Mouse (Mus musculus): ENCODE results near the gene Smarcc1. TPM values are rescaled to one million over a fixed set of nuclear protein-coding genes. Genes with fewer than 3 reads are reported as not detected.

The Smarcc1 gene
- polyA plus RNA-seq, 1 experiment = 50.7 TPM

DNA sequence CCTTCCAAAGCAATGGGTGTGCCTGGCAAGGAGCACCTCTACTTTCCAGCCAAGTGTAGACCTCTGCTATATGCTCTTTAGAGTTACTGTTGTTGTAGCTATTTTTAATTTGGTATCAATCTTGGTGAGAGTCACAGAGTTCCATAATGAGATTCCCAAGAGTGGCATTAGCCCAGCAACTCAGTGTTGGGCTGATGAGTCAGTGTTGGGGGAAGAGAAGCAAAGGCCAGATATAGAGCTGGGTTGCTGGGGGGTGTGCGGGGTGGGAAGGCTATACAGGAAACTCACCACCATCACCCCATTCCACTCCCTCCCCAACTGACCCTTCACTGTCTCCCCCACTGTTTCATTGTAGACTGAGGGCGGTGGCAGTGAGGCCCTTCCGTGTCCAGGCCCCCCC lies 36.4 kb upstream of the Smarcc1 start:
- no peak overlapping the region for H3ac ChIP-seq (ENCODE audit: control insufficient read depth, insufficient read length, low read depth)
- TF ChIP-seq CEBPB (IDR thresholded peaks at IDR 0.05; ENCODE audit: low read depth) = no peak
- TF ChIP-seq CTCF (IDR thresholded peaks at IDR 0.05; ENCODE audit: control insufficient read depth, insufficient read depth, insufficient read length) = no peak
- no peak for TF ChIP-seq FOSL1 (IDR thresholded peaks at IDR 0.05; ENCODE audit: insufficient read depth, low read length, poor library complexity, severe bottlenecking)
- TF ChIP-seq MYOG (IDR thresholded peaks at IDR 0.05; ENCODE audit: control insufficient read depth, extremely low read depth, insufficient read length) = no peak
- no peak for TF ChIP-seq MAX (IDR thresholded peaks at IDR 0.05)
- TF ChIP-seq USF1 (IDR thresholded peaks at IDR 0.05; ENCODE audit: low read depth) = no peak
- no peak for TF ChIP-seq MYOD1 (IDR thresholded peaks at IDR 0.05; ENCODE audit: control insufficient read depth, insufficient read length, low read depth)
- no peaks in the 10 kb centered on the region for H3K79me2 ChIP-seq (ENCODE audit: control insufficient read depth, insufficient read depth)
- H3K79me3 ChIP-seq (ENCODE audit: low read depth) = peaks cover 2% of the 10 kb centered on the region
- H3K4me3 ChIP-seq (ENCODE audit: insufficient read depth, poor library complexity, severe bottlenecking) = no peak overlapping the region
- H3K27me3 ChIP-seq (ENCODE audit: control insufficient read depth, insufficient read depth, insufficient read length) = no peaks in the 10 kb centered on the region
- peaks cover 72% of the 10 kb centered on the region for H3K36me3 ChIP-seq (ENCODE audit: control insufficient read depth, insufficient read depth)

GRCm38 (mm10) chr9:110084201-110084964 lies 33.1 kb upstream of the Smarcc1 start:
- Histone ChIP-seq H3ac (ENCODE audit: control insufficient read depth, insufficient read length, low read depth) (no peak overlapping the region), H3K4me3 (ENCODE audit: insufficient read depth, poor library complexity, severe bottlenecking) (no peak overlapping the region), H3K27me3 (ENCODE audit: control insufficient read depth, insufficient read depth, insufficient read length) (no peaks in the 10 kb centered on the region), H3K79me3 (ENCODE audit: low read depth) (no peaks in the 10 kb centered on the region), H3K79me2 (ENCODE audit: control insufficient read depth, insufficient read depth) (no peaks in the 10 kb centered on the region), H3K36me3 (ENCODE audit: control insufficient read depth, insufficient read depth) (peaks cover 73% of the 10 kb centered on the region)
- TF ChIP-seq FOSL1 (IDR thresholded peaks at IDR 0.05; ENCODE audit: insufficient read depth, low read length, poor library complexity, severe bottlenecking) (no peak), CTCF (IDR thresholded peaks at IDR 0.05; ENCODE audit: control insufficient read depth, insufficient read depth, insufficient read length) (no peak), MAX (IDR thresholded peaks at IDR 0.05) (no peak), CEBPB (IDR thresholded peaks at IDR 0.05; ENCODE audit: low read depth) (no peak), USF1 (IDR thresholded peaks at IDR 0.05; ENCODE audit: low read depth) (no peak), MYOG (IDR thresholded peaks at IDR 0.05; ENCODE audit: control insufficient read depth, extremely low read depth, insufficient read length) (no peak), MYOD1 (IDR thresholded peaks at IDR 0.05; ENCODE audit: control insufficient read depth, insufficient read length, low read depth) (no peak)

DNA sequence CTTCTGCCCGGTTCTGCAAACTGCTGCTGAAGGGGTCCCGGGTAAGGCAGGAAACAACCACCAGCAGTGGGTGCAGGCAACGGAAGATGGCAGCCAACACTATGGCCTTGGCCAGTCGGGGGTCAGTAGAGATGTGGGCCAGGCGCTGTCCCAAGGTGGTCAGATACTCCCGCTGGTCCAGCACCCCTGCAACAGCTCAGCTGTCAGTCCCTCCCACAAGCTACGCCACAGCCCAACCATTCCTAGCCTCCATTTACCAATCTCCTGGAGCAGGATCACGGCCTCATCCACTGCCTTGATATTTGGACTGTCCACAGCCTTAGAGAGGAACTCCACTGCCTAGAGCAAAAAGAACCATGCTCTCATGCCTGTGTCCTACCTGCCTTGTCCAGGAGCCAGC lies 31.8 kb upstream of the Smarcc1 start:
- no peak overlapping the region for H3K4me3 ChIP-seq (ENCODE audit: insufficient read depth, poor library complexity, severe bottlenecking)
- H3K27me3 ChIP-seq (ENCODE audit: control insufficient read depth, insufficient read depth, insufficient read length) = no peaks in the 10 kb centered on the region
- H3ac ChIP-seq (ENCODE audit: control insufficient read depth, insufficient read length, low read depth) = no peak overlapping the region
- H3K36me3 ChIP-seq (ENCODE audit: control insufficient read depth, insufficient read depth) = peaks cover 75% of the 10 kb centered on the region
- no peaks in the 10 kb centered on the region for H3K79me2 ChIP-seq (ENCODE audit: control insufficient read depth, insufficient read depth)
- H3K79me3 ChIP-seq (ENCODE audit: low read depth) = no peaks in the 10 kb centered on the region
- TF ChIP-seq MYOD1 (IDR thresholded peaks at IDR 0.05; ENCODE audit: control insufficient read depth, insufficient read length, low read depth) (no peak), MYOG (IDR thresholded peaks at IDR 0.05; ENCODE audit: control insufficient read depth, extremely low read depth, insufficient read length) (no peak), USF1 (IDR thresholded peaks at IDR 0.05; ENCODE audit: low read depth) (no peak), CEBPB (IDR thresholded peaks at IDR 0.05; ENCODE audit: low read depth) (no peak), FOSL1 (IDR thresholded peaks at IDR 0.05; ENCODE audit: insufficient read depth, low read length, poor library complexity, severe bottlenecking) (no peak), CTCF (IDR thresholded peaks at IDR 0.05; ENCODE audit: control insufficient read depth, insufficient read depth, insufficient read length) (no peak), MAX (IDR thresholded peaks at IDR 0.05) (no peak)

- Histone ChIP-seq H3K36me3 (ENCODE audit: control insufficient read depth, insufficient read depth) (peaks cover 67% of the 10 kb centered on the region), H3K27me3 (ENCODE audit: control insufficient read depth, insufficient read depth, insufficient read length) (no peaks in the 10 kb centered on the region), H3K4me3 (ENCODE audit: insufficient read depth, poor library complexity, severe bottlenecking) (no peak overlapping the region), H3K79me2 (ENCODE audit: control insufficient read depth, insufficient read depth) (peaks cover 12% of the 10 kb centered on the region), H3ac (ENCODE audit: control insufficient read depth, insufficient read length, low read depth) (no peak overlapping the region), H3K79me3 (ENCODE audit: low read depth) (no peaks in the 10 kb centered on the region)
- TF ChIP-seq MYOD1 (IDR thresholded peaks at IDR 0.05; ENCODE audit: control insufficient read depth, insufficient read length, low read depth) = no peak
- no peak for TF ChIP-seq CTCF (IDR thresholded peaks at IDR 0.05; ENCODE audit: control insufficient read depth, insufficient read depth, insufficient read length)
- no peak for TF ChIP-seq CEBPB (IDR thresholded peaks at IDR 0.05; ENCODE audit: low read depth)
- no peak for TF ChIP-seq MAX (IDR thresholded peaks at IDR 0.05)
- TF ChIP-seq USF1 (IDR thresholded peaks at IDR 0.05; ENCODE audit: low read depth) = no peak
- no peak for TF ChIP-seq MYOG (IDR thresholded peaks at IDR 0.05; ENCODE audit: control insufficient read depth, extremely low read depth, insufficient read length)
- no peak for TF ChIP-seq FOSL1 (IDR thresholded peaks at IDR 0.05; ENCODE audit: insufficient read depth, low read length, poor library complexity, severe bottlenecking)
Measured at GRCm38 (mm10) chr9:110093303-110093702, 24.2 kb upstream of the Smarcc1 start.

DNA sequence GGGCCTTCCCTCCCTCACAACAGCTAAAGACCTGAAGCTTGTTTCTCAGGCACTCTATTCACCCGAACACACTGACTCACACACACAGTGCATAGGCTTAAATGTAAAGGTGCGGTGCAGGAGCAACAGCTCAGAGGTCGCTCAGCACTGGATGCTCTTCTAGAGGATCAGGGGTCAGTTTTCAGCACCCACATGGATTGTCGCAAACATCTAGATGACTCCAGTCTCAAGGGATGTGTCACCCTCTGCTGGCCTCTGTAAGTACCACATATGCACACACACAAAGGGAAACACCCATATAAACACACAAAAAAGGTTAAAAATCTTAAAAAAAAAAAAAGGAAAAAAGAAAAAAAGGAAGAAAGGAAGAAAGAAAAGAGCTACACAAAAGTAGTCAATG lies 22.7 kb upstream of the Smarcc1 start:
- Histone ChIP-seq H3K4me3 (ENCODE audit: insufficient read depth, poor library complexity, severe bottlenecking) (no peak overlapping the region), H3ac (ENCODE audit: control insufficient read depth, insufficient read length, low read depth) (no peak overlapping the region), H3K79me3 (ENCODE audit: low read depth) (peaks cover 9% of the 10 kb centered on the region), H3K27me3 (ENCODE audit: control insufficient read depth, insufficient read depth, insufficient read length) (no peaks in the 10 kb centered on the region), H3K36me3 (ENCODE audit: control insufficient read depth, insufficient read depth) (peaks cover 63% of the 10 kb centered on the region), H3K79me2 (ENCODE audit: control insufficient read depth, insufficient read depth) (peaks cover 23% of the 10 kb centered on the region)
- TF ChIP-seq USF1 (IDR thresholded peaks at IDR 0.05; ENCODE audit: low read depth) (no peak), MAX (IDR thresholded peaks at IDR 0.05) (no peak), MYOD1 (IDR thresholded peaks at IDR 0.05; ENCODE audit: control insufficient read depth, insufficient read length, low read depth) (no peak), CTCF (IDR thresholded peaks at IDR 0.05; ENCODE audit: control insufficient read depth, insufficient read depth, insufficient read length) (no peak)
